Mouse (Mus musculus) gastrocnemius, postnatal 25 days (tissue): ENCODE measurements around the gene Slc12a6. TPM values are rescaled to one million over a fixed set of nuclear protein-coding genes. Genes with fewer than 3 reads are reported as not detected.

Experiments
- DNase-seq: peaks from one replicate; pipeline ENCODE4 v3.0.0; 2022
- total RNA-seq, 2 experiments: library from RNA; stranded (reverse); gene quantifications; 1 replicate in 1 of 2; 2 replicates in 1 of 2; pipeline ENCODE4 v1.2.3; 2021

Gene Slc12a6
- total RNA-seq, 2 experiments from 2014 or later: 22.7 to 23.0 TPM

- DNase-seq: no peak
These were observed 125.8 kb downstream of the Slc12a6 start for GRCm38 (mm10) chr2:112391346-112392000.

GRCm38 (mm10) chr2:112392689-112393088 is 127.1 kb downstream of the Slc12a6 start:
- no peak for DNase-seq

GRCm38 (mm10) chr2:112393958-112394357 is 128.3 kb downstream of the Slc12a6 start:
- no peak for DNase-seq

GRCm38 (mm10) chr2:112396649-112397048 is 131.0 kb downstream of the Slc12a6 start:
- no peak for DNase-seq

GRCm38 (mm10) chr2:112407030-112407429 is 141.4 kb downstream of the Slc12a6 start:
- no peak for DNase-seq

Other genes starting within 250 kb of the Slc12a6 start
- not detected for gene Olfr1311, start 241.4 kb upstream of the Slc12a6 start, total RNA-seq
- gene Olfr1312, start 215.6 kb upstream of the Slc12a6 start, total RNA-seq: not detected
- gene Olfr1313, start 188.0 kb upstream of the Slc12a6 start, total RNA-seq: not detected
- not detected for gene Olfr1314, start 169.0 kb upstream of the Slc12a6 start, total RNA-seq
- gene Olfr1315-ps1, start 150.4 kb upstream of the Slc12a6 start, total RNA-seq: not detected
- not detected for gene Olfr1316, start 130.8 kb upstream of the Slc12a6 start, total RNA-seq
- not detected for gene Olfr1317, start 125.5 kb upstream of the Slc12a6 start, total RNA-seq
- gene Olfr1318, start 111.6 kb upstream of the Slc12a6 start, total RNA-seq: not detected
- 1 to 10 TPM; 2.1 to 2.3 TPM for gene Lpcat4, start 26.4 kb upstream of the Slc12a6 start, total RNA-seq
- gene Nutm1, start 6.5 kb upstream of the Slc12a6 start, total RNA-seq: not detected
- 10 to 100 TPM; 49.2 to 55.4 TPM for gene Nop10, start 3.9 kb upstream of the Slc12a6 start, total RNA-seq
- gene Gm21985, start 489 bp downstream of the Slc12a6 start, total RNA-seq: 1 to 10 TPM in 1 of 2 experiments, under 1 TPM in 1; 0.56 to 1.2 TPM
- gene Emc4, start 102.2 kb downstream of the Slc12a6 start, total RNA-seq: 10 to 100 TPM; 58.3 to 68.9 TPM
- gene Katnbl1, start 113.4 kb downstream of the Slc12a6 start, total RNA-seq: 1 to 10 TPM; 2.8 to 3.1 TPM
- 10 to 100 TPM; 12.6 to 14.1 TPM for gene Emc7, start 189.2 kb downstream of the Slc12a6 start, total RNA-seq
- gene Chrm5, start 214.9 kb downstream of the Slc12a6 start, total RNA-seq: not detected
- gene Aven, start 227.1 kb downstream of the Slc12a6 start, total RNA-seq: 10 to 100 TPM; 14.6 to 19.2 TPM